Mouse (Mus musculus) MEL (cell line): Measurements from ENCODE around the gene Triobp.

Experiments used
- CTCF ChIP-seq, 3 experiments: IDR thresholded peaks in 2 of 3; conservative IDR thresholded peaks in 1 of 3; 2 replicates each; pipeline ENCODE4 v1.5.1; 2011 to 2012; ENCODE audit warnings: low read length in 3 of 3, low read depth in 2 of 3, mild to moderate bottlenecking in 2 of 3, improper control_type of control experiment in 1 of 3, inconsistent platforms in 1 of 3, mixed read lengths in 1 of 3, moderate library complexity in 1 of 3; ENCODE audit not compliant: control insufficient read depth in 1 of 3, insufficient read depth in 1 of 3, poor library complexity in 1 of 3, severe bottlenecking in 1 of 3
- EP300 ChIP-seq, 2 experiments: IDR thresholded peaks; 2 replicates each; pipeline ENCODE4 v1.6.1; 2011; ENCODE audit warnings: improper control_type of control experiment in 2 of 2, low read length in 2 of 2, low read depth in 1 of 2, mild to moderate bottlenecking in 1 of 2
- ETS1 ChIP-seq: IDR thresholded peaks from 2 replicates; pipeline ENCODE4 v1.6.1; 2012; ENCODE audit warnings: low read depth, mild to moderate bottlenecking, inconsistent platforms, low read length, improper control_type of control experiment, moderate library complexity
- POLR2A ChIP-seq, 2 experiments: IDR thresholded peaks; 2 replicates each; pipeline ENCODE4 v1.6.1; 2011 to 2012; ENCODE audit warnings: low read length in 2 of 2, mild to moderate bottlenecking in 2 of 2, control low read depth in 1 of 2, improper control_type of control experiment in 1 of 2, low read depth in 1 of 2, moderate library complexity in 1 of 2; ENCODE audit not compliant: control insufficient read depth in 1 of 2, insufficient read depth in 1 of 2, poor library complexity in 1 of 2
- RAD21 ChIP-seq: IDR thresholded peaks from 2 replicates; pipeline ENCODE4 v1.6.1; 2011; ENCODE audit warnings: mild to moderate bottlenecking, low read depth, low read length, improper control_type of control experiment
- RCOR1 ChIP-seq: IDR thresholded peaks from 2 replicates; pipeline ENCODE4 v1.6.1; 2012; ENCODE audit warnings: low read depth, mild to moderate bottlenecking, inconsistent platforms, low read length, improper control_type of control experiment

DNA sequence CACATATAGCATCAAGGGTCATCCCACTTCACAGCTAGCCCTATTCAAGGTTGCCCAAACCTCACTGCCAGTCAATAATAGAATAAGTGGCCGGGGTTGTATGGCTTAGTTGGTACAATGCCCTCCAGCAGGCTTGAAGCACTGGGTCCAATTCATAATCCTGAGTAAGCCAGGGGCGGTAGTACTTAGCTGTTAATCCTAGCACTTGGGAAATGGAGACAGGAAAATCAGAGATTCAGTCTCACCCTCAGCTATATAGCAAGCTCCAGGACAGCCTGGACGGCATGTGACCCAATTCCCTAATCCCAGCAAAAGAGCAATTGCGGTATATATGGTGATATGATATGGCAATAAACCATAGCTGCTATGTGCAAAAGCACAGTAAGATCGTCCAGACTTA, 59.5 kb downstream of the Triobp start:
- TF ChIP-seq RAD21 (no peak), CTCF (IDR thresholded peaks at IDR 0.05 in 2 of 3, conservative IDR thresholded peaks at IDR 0.05 in 1 of 3; ENCODE audit: control insufficient read depth in 1 of 3, insufficient read depth in 1 of 3, low read depth in 2 of 3, low read length in 3 of 3, poor library complexity in 1 of 3, severe bottlenecking in 1 of 3) (no peak), RCOR1 (no peak), EP300 (IDR thresholded peaks at IDR 0.05; ENCODE audit: low read depth in 1 of 2, low read length in 2 of 2) (no peak), ETS1 (no peak), POLR2A (IDR thresholded peaks at IDR 0.05; ENCODE audit: control insufficient read depth in 1 of 2, insufficient read depth in 1 of 2, low read depth in 1 of 2, low read length in 2 of 2, poor library complexity in 1 of 2) (no peak)
